Mouse (Mus musculus) left cerebral cortex, postnatal 10 days (tissue): ENCODE results near the gene Nbeal2. TPM values are rescaled to one million over a fixed set of nuclear protein-coding genes. Genes with fewer than 3 reads are reported as not detected.

Experiments
- DNase-seq, 2 experiments: peaks; one replicate each; pipeline ENCODE4 v3.0.0; 2021 to 2022; ENCODE audit warnings: low spot score in 2 of 2, mixed read lengths in 1 of 2; ENCODE audit errors: extremely low spot score in 1 of 2
- intact Hi-C: fragments of 180-260 bp; cut with DNase I; formaldehyde crosslinking; loops from one replicate; pipeline ENCODE4 v1.15.1; 2025
- microRNA-seq: library from miRNA; unstranded; fragments of <30 nt; microRNA quantifications from one replicate; pipeline ENCODE4 v1.2.0, GENCODE M21; 2022
- total RNA-seq, 2 experiments: library from RNA; stranded (reverse); gene quantifications; 2 replicates each; pipeline ENCODE4 v1.2.3; 2021

Nbeal2 gene
- total RNA-seq, 2 experiments from 2014 or later: 12.6 to 12.7 TPM

DNA sequence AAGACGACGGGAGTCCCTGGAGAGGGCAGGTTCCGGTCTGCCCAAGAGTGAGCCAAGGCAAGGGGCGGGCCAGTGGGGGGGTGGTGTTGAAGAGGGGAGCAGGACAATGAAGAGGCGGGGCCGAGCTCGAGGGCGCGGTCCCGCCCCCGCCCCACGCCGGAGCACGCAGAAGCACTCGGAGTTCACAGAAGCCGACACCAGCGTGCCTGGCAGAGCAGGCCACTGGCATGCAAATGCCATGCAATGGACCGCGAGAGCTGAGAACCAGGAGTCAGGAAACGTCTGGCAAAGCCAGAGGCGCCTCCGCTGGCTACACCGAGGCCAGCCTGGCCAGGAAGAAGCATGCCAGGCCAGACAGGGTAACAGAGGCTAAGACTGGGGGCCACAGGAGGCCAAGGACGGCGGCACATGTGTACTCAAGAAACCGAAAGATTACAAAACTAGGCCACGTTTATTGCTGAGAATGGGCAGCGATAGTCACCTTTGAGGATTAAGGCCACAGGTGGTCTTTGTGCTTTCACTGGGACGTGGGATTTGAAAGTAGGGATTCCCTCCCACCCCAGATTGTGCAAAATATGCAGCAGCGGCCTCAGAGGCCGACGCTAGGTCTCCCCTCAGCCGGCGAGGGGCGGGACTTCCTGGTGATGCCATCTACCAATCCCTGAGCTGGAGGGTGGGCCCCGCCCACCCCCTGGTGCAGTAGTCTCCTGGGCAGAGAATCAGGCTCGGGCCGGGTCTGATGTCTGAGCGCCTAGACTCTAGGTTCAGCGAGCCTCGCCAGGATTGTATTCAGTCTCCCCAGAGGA lies 29.4 kb downstream of the Nbeal2 start, which contains the start of gene Nradd:
Nradd (minus strand) TSS at position 92 of the 806 bp plus-strand sequence.
- intact Hi-C loops: no loop called here
- peak; percentile 78 to 96 for DNase-seq

DNA sequence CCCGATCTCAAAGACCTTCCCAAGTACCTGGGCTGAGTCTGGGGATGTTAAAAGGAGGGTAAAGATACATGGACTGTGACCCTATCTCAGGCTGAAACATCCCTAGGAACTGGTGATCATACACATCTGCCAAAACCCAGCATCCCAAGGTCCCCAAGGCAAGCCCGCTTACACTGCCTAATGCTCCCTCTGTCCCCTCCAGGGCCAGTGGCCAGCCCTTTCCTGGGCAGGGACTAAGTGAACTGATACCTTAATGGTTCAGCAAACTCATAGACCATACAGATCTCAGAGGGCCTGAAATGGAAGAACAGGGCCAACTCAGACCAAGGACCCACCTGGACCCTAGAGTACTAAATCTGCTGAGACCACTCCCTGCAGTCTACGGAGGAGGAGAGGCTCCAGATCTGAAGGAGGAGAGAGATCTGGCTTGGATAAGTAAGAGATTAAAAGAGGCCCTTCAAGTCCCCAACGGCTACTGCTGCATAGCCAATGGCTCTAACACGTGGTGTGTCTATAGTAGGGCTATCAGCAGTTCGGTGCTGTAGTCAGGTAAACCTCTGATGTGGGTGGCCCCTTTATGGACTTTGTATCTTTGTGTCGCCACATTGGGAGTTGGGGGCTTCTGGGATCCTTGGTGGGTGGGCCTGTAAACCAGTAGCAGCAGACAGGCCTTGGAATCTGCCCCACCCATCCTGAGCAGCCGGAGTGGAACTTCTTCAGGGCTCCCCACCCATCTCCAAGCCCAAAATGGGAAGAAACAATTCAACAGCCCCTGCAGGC lies 30.4 kb downstream of the Nbeal2 start:
- DNase-seq: peak in 1 of 2 experiments; percentile 23
- intact Hi-C loops: no loop called here

DNA sequence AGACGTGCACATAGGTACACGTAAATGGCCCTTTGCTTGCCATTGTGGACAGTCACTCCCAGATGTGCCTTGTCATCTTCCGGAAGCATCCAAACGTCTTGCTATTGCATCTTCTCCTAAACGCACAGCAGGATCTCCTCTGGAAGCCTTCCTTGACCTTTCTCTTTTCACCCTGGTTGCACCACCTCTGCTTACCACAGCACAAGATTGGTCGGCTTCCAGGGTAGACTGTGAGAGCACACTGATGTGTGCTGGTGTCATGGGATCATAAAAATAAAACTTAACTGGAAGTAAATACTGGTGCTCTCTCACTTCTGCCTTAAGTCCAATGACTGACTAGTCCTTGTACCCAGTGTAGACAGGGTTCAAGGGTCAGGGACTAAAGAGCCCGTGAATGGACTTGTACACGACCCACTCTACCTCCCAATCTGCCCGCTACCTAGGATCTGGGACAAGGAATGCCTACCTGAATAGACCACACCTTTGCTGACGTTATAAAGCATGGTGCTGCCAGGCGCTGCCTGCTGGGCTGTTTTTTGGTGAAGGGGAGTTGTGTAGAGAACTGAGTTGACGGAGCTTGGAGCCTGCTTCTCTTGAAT lies 31.2 kb downstream of the Nbeal2 start:
- intact Hi-C loops: no loop called here
- DNase-seq: no peak

DNA sequence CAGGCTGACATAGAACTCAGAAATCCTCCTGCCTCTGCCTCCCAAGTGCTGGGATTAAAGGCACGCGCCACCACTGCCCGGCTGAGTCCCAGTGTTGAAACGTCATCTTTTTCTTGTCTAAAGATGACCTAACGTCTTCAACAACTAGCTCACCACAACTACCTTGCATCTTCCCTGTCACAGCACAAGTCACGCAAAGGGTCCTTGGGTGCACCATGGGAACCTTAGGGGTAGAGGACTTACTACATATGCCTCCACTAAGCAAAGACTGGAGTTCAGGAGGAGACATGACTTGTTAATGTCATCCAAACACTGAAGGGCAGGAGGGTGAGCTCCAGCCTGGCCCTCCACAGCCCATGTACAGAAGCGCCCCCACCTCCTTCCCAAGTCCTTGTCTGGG lies 33.3 kb downstream of the Nbeal2 start:
- intact Hi-C loops: no loop called here
- DNase-seq: peak in 1 of 2 experiments; percentile 8

DNA sequence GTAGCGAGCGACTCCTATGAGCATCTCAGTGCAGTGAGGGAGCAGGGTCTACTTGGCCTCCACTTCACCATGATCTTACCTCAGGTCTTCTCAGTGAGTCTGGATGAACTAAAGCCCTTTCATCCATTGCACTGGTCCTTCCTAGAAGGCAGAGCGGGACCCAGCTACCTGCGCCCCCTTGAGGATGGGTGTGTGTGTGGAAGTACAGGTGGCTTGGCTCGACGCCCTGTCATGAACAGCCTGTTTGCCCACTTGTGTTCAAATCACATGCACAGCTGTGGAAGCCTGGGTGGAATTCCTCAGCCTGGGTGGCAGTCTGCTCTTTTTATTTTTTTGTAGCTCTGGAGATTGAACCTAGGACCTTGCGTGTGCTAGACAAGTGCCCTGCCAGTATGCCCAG lies 33.8 kb downstream of the Nbeal2 start:
- intact Hi-C loops: no loop called here
- peak in 1 of 2 experiments; percentile 36 for DNase-seq

DNA sequence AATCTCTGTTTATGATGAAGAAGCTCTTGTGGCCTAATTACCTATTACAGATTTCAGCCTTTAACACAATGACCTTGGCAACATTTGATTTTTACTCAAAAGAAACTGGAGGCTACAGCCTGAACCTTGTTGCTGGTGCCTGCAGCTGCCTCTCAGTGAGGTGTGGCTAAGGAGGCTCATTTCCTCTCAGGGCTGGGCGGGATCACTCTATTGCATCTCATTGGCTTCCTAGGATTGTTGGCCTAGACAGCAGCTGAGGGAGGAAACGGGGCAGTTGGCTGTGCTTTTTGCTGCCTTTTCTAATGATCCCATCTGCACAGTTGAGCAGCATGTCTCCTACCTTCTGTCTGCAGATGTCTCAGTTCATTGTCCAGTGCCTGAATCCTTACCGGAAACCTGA lies 36.9 kb downstream of the Nbeal2 start:
- intact Hi-C loops: no loop called here

DNA sequence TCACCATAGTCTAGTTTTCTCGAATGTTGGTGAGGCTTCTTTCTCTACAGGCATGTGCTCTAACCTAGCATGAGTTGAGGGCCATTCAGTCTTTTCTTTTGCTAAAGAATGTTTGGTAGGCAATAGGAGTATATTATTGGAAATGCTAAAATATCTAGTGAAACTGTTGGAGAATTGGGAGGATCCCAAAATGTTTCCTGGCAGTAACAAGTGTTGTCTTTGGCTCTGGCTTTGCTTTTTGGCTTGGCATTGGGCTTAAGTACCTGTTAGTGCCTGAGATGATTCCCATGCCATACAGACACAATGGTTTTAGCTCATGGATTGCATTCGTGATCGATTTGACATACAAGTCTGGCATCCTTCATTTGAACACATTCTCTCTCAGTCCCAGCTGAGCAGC lies 42.5 kb downstream of the Nbeal2 start:
- no peak for DNase-seq
- intact Hi-C loops: no loop called here

More for the DNA sequence above, 36.9 kb downstream of the Nbeal2 start:
- DNase-seq: no peak

DNA sequence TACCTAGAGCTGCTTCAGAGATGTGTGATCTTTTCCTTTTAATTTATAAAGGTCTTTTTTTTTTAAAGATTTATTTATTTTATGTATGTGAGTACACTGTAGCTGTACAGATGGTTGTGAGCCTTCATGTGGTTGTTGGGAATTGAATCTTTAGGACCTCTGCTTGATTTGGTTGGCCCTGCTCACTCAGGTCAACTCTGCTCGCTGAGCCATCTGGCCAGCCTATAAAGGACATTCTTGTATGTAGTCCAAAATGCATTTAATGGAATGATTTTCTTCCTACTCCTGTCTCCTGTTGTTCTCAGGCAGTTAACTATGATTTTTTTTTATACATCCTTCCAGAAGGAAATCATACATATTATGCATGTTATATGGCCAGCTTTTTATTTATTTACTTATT lies 70.4 kb downstream of the Nbeal2 start:
- no peak for DNase-seq
- intact Hi-C loops: no loop called here

DNA sequence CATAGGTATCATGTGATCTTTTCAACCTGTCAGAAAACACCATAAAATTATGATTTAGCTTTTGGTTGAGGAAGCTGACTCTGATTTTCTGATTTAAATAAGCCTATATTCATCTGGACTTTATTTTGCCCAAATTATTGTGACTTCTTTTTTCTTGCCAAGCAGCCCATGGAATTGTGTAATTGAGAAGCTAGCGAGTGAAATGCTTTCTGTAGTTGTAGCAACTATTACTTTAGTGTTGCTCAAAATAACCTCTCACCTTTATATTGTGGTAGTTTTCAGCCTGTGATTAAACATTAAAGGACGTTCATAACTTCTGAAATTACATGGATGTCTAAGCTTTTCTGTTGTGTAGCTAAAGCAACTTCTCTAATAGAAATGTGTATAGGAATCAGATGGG lies 71.8 kb downstream of the Nbeal2 start:
- DNase-seq: no peak
- intact Hi-C loops: no loop called here

Small RNA genes within 50 kb of the gene (microRNA-seq; reads per million reads assigned to microRNA genes)
- gene Mir8107: not detected

Other genes starting within 250 kb of the Nbeal2 start
- gene Ptpn23, start 245.9 kb downstream of the Nbeal2 start, total RNA-seq: 10 to 100 TPM; 49.0 to 50.1 TPM
- gene Ngp, start 234.4 kb downstream of the Nbeal2 start, total RNA-seq: not detected
- 10 to 100 TPM; 37.6 to 45.2 TPM for gene Klhl18, start 177.5 kb downstream of the Nbeal2 start, total RNA-seq
- 1 to 10 TPM; 4.4 to 4.5 TPM for gene Kif9, start 177.2 kb downstream of the Nbeal2 start, total RNA-seq
- 10 to 100 TPM; 77.2 to 80.2 TPM for gene Setd2, start 121.6 kb downstream of the Nbeal2 start, total RNA-seq
- 1 to 10 TPM; 1.0 to 2.0 TPM for gene Nradd, start 29.7 kb downstream of the Nbeal2 start, total RNA-seq
- gene Ccdc12, start 2.3 kb upstream of the Nbeal2 start, total RNA-seq: 10 to 100 TPM; 43.6 to 44.0 TPM
- gene Myl3, start 87.7 kb upstream of the Nbeal2 start, total RNA-seq: under 1 TPM; 0.39 to 0.56 TPM
- gene Pth1r, start 93.0 kb upstream of the Nbeal2 start, total RNA-seq: 1 to 10 TPM; 9.1 to 9.3 TPM
- gene Prss42, start 144.0 kb upstream of the Nbeal2 start, total RNA-seq: not detected
- gene Prss44, start 159.8 kb upstream of the Nbeal2 start, total RNA-seq: not detected
- under 1 TPM; 0.14 to 0.28 TPM for gene Prss43, start 172.5 kb upstream of the Nbeal2 start, total RNA-seq
- under 1 TPM; 0.28 to 0.79 TPM for gene Prss45, start 180.4 kb upstream of the Nbeal2 start, total RNA-seq
- gene Prss46, start 190.3 kb upstream of the Nbeal2 start, total RNA-seq: not detected
- under 1 TPM in 1 of 2 experiments, not detected in 1; 0.58 TPM for gene Prss50, start 203.8 kb upstream of the Nbeal2 start, total RNA-seq
- gene Als2cl, start 225.7 kb upstream of the Nbeal2 start, total RNA-seq: 1 to 10 TPM; 7.8 to 8.4 TPM
- 1 to 10 TPM; 4.7 to 5.5 TPM for gene Tmie, start 226.0 kb upstream of the Nbeal2 start, total RNA-seq